Mouse (Mus musculus) neural tube, embryonic 15.5 days (tissue): Measurements from ENCODE around the gene Pld6. TPM values are rescaled to one million over a fixed set of nuclear protein-coding genes. Genes with fewer than 3 reads are reported as not detected.

ENCODE experiments used
- ATAC-seq: fragments of 200-750 bp; cut with Nextera tagmentation; 2 replicates; pipeline ENCODE4 v1.8.0; 2017; ENCODE audit warnings: mild to moderate bottlenecking, moderate TSS enrichment, moderate library complexity; ENCODE audit not compliant: low FRiP score
- H3K27ac ChIP-seq: fragments of 300-500 bp; sonication (generic); replicated peaks from 2 replicates; pipeline ENCODE4 v1.5.1; 2015; ENCODE audit warnings: mild to moderate bottlenecking, inconsistent platforms
- H3K27me3 ChIP-seq: fragments of 300-500 bp; sonication (generic); replicated peaks from 2 replicates; pipeline ENCODE4 v1.6.1; 2015; ENCODE audit warnings: inconsistent platforms
- H3K36me3 ChIP-seq: fragments of 300-500 bp; sonication (generic); 2 replicates; pipeline ENCODE4 v1.6.1; 2015; ENCODE audit warnings: inconsistent platforms
- H3K4me1 ChIP-seq: fragments of 300-500 bp; sonication (generic); 2 replicates; pipeline ENCODE4 v1.6.1; 2015; ENCODE audit warnings: inconsistent platforms
- H3K4me2 ChIP-seq: fragments of 300-500 bp; sonication (generic); 2 replicates; pipeline ENCODE4 v1.6.1; 2015; ENCODE audit warnings: inconsistent platforms, mild to moderate bottlenecking, moderate library complexity
- H3K4me3 ChIP-seq: fragments of 300-500 bp; sonication (generic); replicated peaks from 2 replicates; pipeline ENCODE4 v1.5.1; 2015; ENCODE audit warnings: mild to moderate bottlenecking, inconsistent platforms
- H3K9ac ChIP-seq: fragments of 300-500 bp; sonication (generic); replicated peaks from 2 replicates; pipeline ENCODE4 v1.6.1; 2015; ENCODE audit warnings: mild to moderate bottlenecking, inconsistent platforms
- H3K9me3 ChIP-seq: fragments of 300-500 bp; sonication (generic); replicated peaks from 2 replicates; pipeline ENCODE4 v1.6.1; 2016; ENCODE audit warnings: inconsistent platforms
- WGBS: fragments of 180-500 bp; shearing (Covaris S2); methylation state at CpG from one replicate; pipeline ENCODE4 v1.1.7; 2015; ENCODE audit warnings: mixed read lengths; 5-methylcytosine and 5-hydroxymethylcytosine counted together
- polyA plus RNA-seq: library from polyadenylated mRNA; unstranded; fragments of >200 nt; fragmentation: Nextera tagmentation; extraction: Ambion mirVana; gene quantifications from 2 replicates; pipeline ENCODE4 v1.2.1, GENCODE M21; 2015

Pld6 gene
- polyA plus RNA-seq: 17.2 and 19.6 TPM in 2 replicates

- Histone ChIP-seq H3K9ac (peak within 1 kb of the TSS; percentile 62), H3K9me3 (no peaks in the 10 kb centered on the region), H3K27me3 (no peaks in the 10 kb centered on the region), H3K4me2 (peak within 1 kb of the TSS; percentile 97), H3K36me3 (peaks cover 14% of the 10 kb centered on the region), H3K4me1 (peaks cover 10% of the 10 kb centered on the region), H3K27ac (peak within 1 kb of the TSS; percentile 72), H3K4me3 (peak within 1 kb of the TSS; percentile 51)
- ATAC-seq: peak; percentile 83
- under 1% methylated on average over 51 of the region's 51 CpGs for WGBS
These were observed at the start of gene Pld6 for GRCm38 (mm10) chr11:59787199-59787781. Gene Pld6, minus strand, starts transcription at chr11:59787645.

- no peaks in the 10 kb centered on the region for H3K9me3 ChIP-seq
- no peak for ATAC-seq
- no peak overlapping the region for H3K9ac ChIP-seq
- peaks cover 90% of the 10 kb centered on the region for H3K36me3 ChIP-seq
- 90% methylated on average over 3 of the region's 3 CpGs for WGBS
- H3K4me1 ChIP-seq: no peaks in the 10 kb centered on the region
- H3K27ac ChIP-seq: no peak overlapping the region
- H3K4me3 ChIP-seq: no peak overlapping the region
- H3K27me3 ChIP-seq: no peaks in the 10 kb centered on the region
- no peak overlapping the region for H3K4me2 ChIP-seq
These were observed 34.2 kb upstream of the Pld6 start for GRCm38 (mm10) chr11:59821625-59822024.

GRCm38 (mm10) chr11:59817916-59818315 lies 30.5 kb upstream of the Pld6 start:
- Histone ChIP-seq H3K4me2 (no peak overlapping the region), H3K4me3 (no peak overlapping the region), H3K27ac (no peak overlapping the region), H3K9ac (no peak overlapping the region), H3K9me3 (no peaks in the 10 kb centered on the region), H3K36me3 (peaks cover 70% of the 10 kb centered on the region), H3K4me1 (no peaks in the 10 kb centered on the region), H3K27me3 (no peaks in the 10 kb centered on the region)
- no peak for ATAC-seq
- WGBS: 98% methylated on average over 3 of the region's 3 CpGs

- Histone ChIP-seq H3K9ac (no peak overlapping the region), H3K36me3 (peaks cover 50% of the 10 kb centered on the region), H3K27ac (no peak overlapping the region), H3K4me2 (no peak overlapping the region), H3K4me1 (peaks cover 4% of the 10 kb centered on the region; the same call in 1 of the 2 replicates), H3K27me3 (no peaks in the 10 kb centered on the region), H3K9me3 (no peaks in the 10 kb centered on the region), H3K4me3 (no peak overlapping the region)
- WGBS: 83% methylated on average over 6 of the region's 6 CpGs
- ATAC-seq: no peak
These were observed 28.1 kb upstream of the Pld6 start for GRCm38 (mm10) chr11:59815482-59816065.

GRCm38 (mm10) chr11:59814936-59815335 lies 27.5 kb upstream of the Pld6 start:
- Histone ChIP-seq H3K27me3 (no peaks in the 10 kb centered on the region), H3K9ac (no peak overlapping the region), H3K4me2 (no peak overlapping the region), H3K4me1 (peaks cover 7% of the 10 kb centered on the region; the same call in 1 of the 2 replicates), H3K36me3 (peaks cover 44% of the 10 kb centered on the region), H3K27ac (no peak overlapping the region), H3K4me3 (no peak overlapping the region), H3K9me3 (no peaks in the 10 kb centered on the region)
- 87% methylated on average over 6 of the region's 6 CpGs for WGBS
- ATAC-seq: no peak

GRCm38 (mm10) chr11:59814311-59814710 lies 26.9 kb upstream of the Pld6 start:
- ATAC-seq: no peak
- WGBS: 72% methylated on average over 1 of the region's 1 CpGs
- Histone ChIP-seq H3K27ac (no peak overlapping the region), H3K4me2 (no peak overlapping the region), H3K9me3 (no peaks in the 10 kb centered on the region), H3K36me3 (peaks cover 38% of the 10 kb centered on the region), H3K9ac (no peak overlapping the region), H3K27me3 (no peaks in the 10 kb centered on the region), H3K4me3 (no peak overlapping the region), H3K4me1 (peaks cover 7% of the 10 kb centered on the region; the same call in 1 of the 2 replicates)

GRCm38 (mm10) chr11:59813276-59813675 lies 25.8 kb upstream of the Pld6 start:
- ATAC-seq: no peak

GRCm38 (mm10) chr11:59811211-59811610 lies 23.8 kb upstream of the Pld6 start:
- Histone ChIP-seq H3K4me2 (no peak overlapping the region), H3K4me3 (no peak overlapping the region), H3K9ac (no peak overlapping the region), H3K27ac (no peak overlapping the region), H3K27me3 (no peaks in the 10 kb centered on the region), H3K36me3 (peaks cover 24% of the 10 kb centered on the region), H3K9me3 (no peaks in the 10 kb centered on the region), H3K4me1 (peaks cover 34% of the 10 kb centered on the region)
- ATAC-seq: no peak
- WGBS: 78% methylated on average over 4 of the region's 4 CpGs

More at GRCm38 (mm10) chr11:59813276-59813675, 25.8 kb upstream of the Pld6 start:
- peaks cover 28% of the 10 kb centered on the region for H3K36me3 ChIP-seq
- H3K27ac ChIP-seq: no peak overlapping the region
- 69% methylated on average over 3 of the region's 3 CpGs for WGBS
- H3K4me2 ChIP-seq: no peak overlapping the region
- no peak overlapping the region for H3K4me3 ChIP-seq
- no peaks in the 10 kb centered on the region for H3K9me3 ChIP-seq
- H3K9ac ChIP-seq: no peak overlapping the region
- H3K4me1 ChIP-seq: peaks cover 16% of the 10 kb centered on the region
- H3K27me3 ChIP-seq: no peaks in the 10 kb centered on the region

GRCm38 (mm10) chr11:59810480-59811158 lies 23.2 kb upstream of the Pld6 start:
- H3K9me3 ChIP-seq: no peaks in the 10 kb centered on the region
- peak overlapping the region; percentile 100 for H3K27ac ChIP-seq
- H3K4me3 ChIP-seq: peak overlapping the region; percentile 61
- H3K4me2 ChIP-seq: peak overlapping the region; percentile 83
- peaks cover 34% of the 10 kb centered on the region for H3K4me1 ChIP-seq
- peaks cover 25% of the 10 kb centered on the region for H3K36me3 ChIP-seq
- WGBS: 64% methylated on average over 14 of the region's 14 CpGs
- ATAC-seq: no peak
- H3K27me3 ChIP-seq: no peaks in the 10 kb centered on the region
- H3K9ac ChIP-seq: peak overlapping the region; percentile 69

- H3K4me3 ChIP-seq: peak within 1 kb of the TSS; percentile 61
- no peaks in the 10 kb centered on the region for H3K27me3 ChIP-seq
- ATAC-seq: peak; percentile 98
- peak within 1 kb of the TSS; percentile 83 for H3K4me2 ChIP-seq
- under 1% methylated on average over 52 of the region's 52 CpGs for WGBS
- H3K9me3 ChIP-seq: no peaks in the 10 kb centered on the region
- H3K4me1 ChIP-seq: peaks cover 34% of the 10 kb centered on the region
- H3K9ac ChIP-seq: peak within 1 kb of the TSS; percentile 69
- H3K27ac ChIP-seq: peak within 1 kb of the TSS; percentile 100
- H3K36me3 ChIP-seq: peaks cover 29% of the 10 kb centered on the region
These were observed 22.4 kb upstream of the Pld6 start, which contains the start of gene Flcn for GRCm38 (mm10) chr11:59809670-59810474. Gene Flcn, minus strand, starts transcription at chr11:59810016.

GRCm38 (mm10) chr11:59809071-59809669 lies 21.7 kb upstream of the Pld6 start:
- Histone ChIP-seq H3K9me3 (no peaks in the 10 kb centered on the region), H3K4me1 (peaks cover 34% of the 10 kb centered on the region), H3K36me3 (peaks cover 36% of the 10 kb centered on the region), H3K4me2 (peak overlapping the region; percentile 83), H3K9ac (peak overlapping the region; percentile 69), H3K27me3 (no peaks in the 10 kb centered on the region), H3K4me3 (peak overlapping the region; percentile 61), H3K27ac (peak overlapping the region; percentile 100)
- peak; percentile 18; the same call in 1 of the 2 replicates for ATAC-seq
- WGBS: under 1% methylated on average over 15 of the region's 15 CpGs
